In genomic region chr5:122318100-122318499, GRCm38 (mm10) we compare ENCODE assay signal across 1 mouse cellular context.
A peak's percentile ranks its signal among the peaks of the same experiment; 100 is the strongest.
TF ChIP-seq lines count a peak whose summit lies in the region.

No protein-coding gene starts in this region.

TF ChIP-seq in CH12.LX, 34 proteins besides CTCF, POLR2A, EP300 and RAD21 (continued from another document):
- TF ChIP-seq ELF1 (IDR thresholded peaks at IDR 0.05; ENCODE audit: low read depth, low read length) (peak; percentile 79), ETS1 (conservative IDR thresholded peaks at IDR 0.05; ENCODE audit: low read depth, low read length) (no peak; the same call in 1 of the 2 replicates), TCF12 (IDR thresholded peaks at IDR 0.05; ENCODE audit: low read depth, low read length) (no peak), NELFE (IDR thresholded peaks at IDR 0.05; ENCODE audit: low read depth, low read length) (no peak), GABPA (IDR thresholded peaks at IDR 0.05; ENCODE audit: insufficient replicate concordance, low read depth, low read length) (no peak), UBTF (IDR thresholded peaks at IDR 0.05; ENCODE audit: low read depth, low read length) (no peak), MYC (IDR thresholded peaks at IDR 0.05; ENCODE audit: low read depth, low read length) (peak; percentile 78; the same call in 1 of the 2 replicates), USF2 (conservative IDR thresholded peaks at IDR 0.05; ENCODE audit: low read depth, low read length) (no peak), RCOR1 (conservative IDR thresholded peaks at IDR 0.05; ENCODE audit: low read depth, low read length) (no peak), CHD2 (IDR thresholded peaks at IDR 0.05; ENCODE audit: low read length) (no peak), NRF1 (IDR thresholded peaks at IDR 0.05; ENCODE audit: low read depth, low read length) (peak; percentile 48; the same call in 1 of the 2 replicates), MAFK (IDR thresholded peaks at IDR 0.05; ENCODE audit: insufficient replicate concordance, low read length) (no peak), MEF2A (IDR thresholded peaks at IDR 0.05; ENCODE audit: borderline replicate concordance, low read depth, low read length) (peak; percentile 41; the same call in 1 of the 2 replicates), JUND (conservative IDR thresholded peaks at IDR 0.05; ENCODE audit: low read depth, low read length) (no peak), POLR2AphosphoS2 (IDR thresholded peaks at IDR 0.05; ENCODE audit: low read depth, low read length) (no peak), JUN (IDR thresholded peaks at IDR 0.05; ENCODE audit: insufficient read depth, low read depth, low read length) (no peak), MXI1 (IDR thresholded peaks at IDR 0.05; ENCODE audit: low read depth, low read length) (peak; percentile 62; the same call in 1 of the 2 replicates), SIN3A (IDR thresholded peaks at IDR 0.05; ENCODE audit: low read length) (peak; percentile 46; the same call in 1 of the 2 replicates), PAX5 (IDR thresholded peaks at IDR 0.05; ENCODE audit: low read length) (no peak), USF1 (IDR thresholded peaks at IDR 0.05; ENCODE audit: low read depth, low read length) (no peak), BHLHE40 (IDR thresholded peaks at IDR 0.05; ENCODE audit: low read depth, low read length) (no peak), ZKSCAN1 (IDR thresholded peaks at IDR 0.05; ENCODE audit: borderline replicate concordance, low read depth, low read length) (no peak), ZMIZ1 (IDR thresholded peaks at IDR 0.05; ENCODE audit: low read depth, low read length) (no peak), TBP (conservative IDR thresholded peaks at IDR 0.05; ENCODE audit: low read depth, low read length) (no peak), MAX (IDR thresholded peaks at IDR 0.05; ENCODE audit: low read length) (peak; percentile 39; the same call in 1 of the 2 replicates)
TF ChIP-seq in CH12.LX: peak in this region for 10.
